Mouse (Mus musculus) c-Kit-negative CD71-positive TER-119-positive erythroid progenitor cells, embryonic 14.5 days (primary cell): ENCODE results near the gene Cd84.
"Not testable (repeated sequence)": the region's sequence is repeated elsewhere in the genome, so short reads cannot be mapped to it uniquely, and the experiment has no call there.

Source experiments
- DNase-seq: peaks from one replicate; pipeline ENCODE4 v3.0.0-alpha.2; 2013; ENCODE audit warnings: low read depth, low spot score

Gene Cd84

DNA sequence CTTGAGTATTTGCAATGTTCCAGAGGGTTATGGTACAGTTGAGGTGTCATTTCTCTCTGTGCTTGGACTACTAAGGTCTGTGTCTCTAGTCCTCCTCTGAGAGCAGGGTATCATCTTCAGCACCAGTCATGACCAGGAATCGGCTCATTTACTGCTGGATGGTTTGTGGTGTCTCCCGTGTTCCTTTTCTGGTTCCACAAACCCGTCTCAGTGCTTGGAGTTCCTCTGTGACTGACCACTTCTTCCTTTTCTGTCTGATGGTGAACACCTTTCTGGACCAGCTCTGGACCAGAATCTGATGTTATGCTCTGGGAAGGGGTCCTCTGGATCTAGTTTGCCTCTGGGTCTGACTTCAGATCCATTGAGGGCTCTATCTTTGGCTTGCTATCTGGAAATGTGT is at the start of gene Cd84:
Gene Cd84 (plus strand): TSS at position 210 of the 400 bp plus-strand sequence.
- DNase-seq: no peak

DNA sequence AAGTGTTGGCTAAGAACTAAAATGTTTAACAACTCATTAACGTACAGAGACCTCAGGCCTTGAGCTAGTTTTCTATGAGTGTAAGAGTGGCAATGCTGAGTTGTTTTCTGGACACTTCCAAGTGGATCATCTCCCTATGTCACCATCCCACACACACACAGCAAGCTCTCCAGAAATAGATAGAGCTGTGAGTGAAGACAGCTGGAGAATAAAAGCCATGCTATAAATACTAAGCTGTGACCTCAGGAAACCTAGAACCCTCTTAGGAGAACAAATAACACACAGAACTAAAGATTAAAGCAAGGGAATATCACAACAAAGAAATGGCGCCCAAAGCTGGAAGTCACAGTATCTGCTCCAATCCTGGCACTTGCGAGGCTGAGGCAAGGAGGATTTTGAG is 48.0 kb upstream of the Cd84 start:
- DNase-seq: no peak

DNA sequence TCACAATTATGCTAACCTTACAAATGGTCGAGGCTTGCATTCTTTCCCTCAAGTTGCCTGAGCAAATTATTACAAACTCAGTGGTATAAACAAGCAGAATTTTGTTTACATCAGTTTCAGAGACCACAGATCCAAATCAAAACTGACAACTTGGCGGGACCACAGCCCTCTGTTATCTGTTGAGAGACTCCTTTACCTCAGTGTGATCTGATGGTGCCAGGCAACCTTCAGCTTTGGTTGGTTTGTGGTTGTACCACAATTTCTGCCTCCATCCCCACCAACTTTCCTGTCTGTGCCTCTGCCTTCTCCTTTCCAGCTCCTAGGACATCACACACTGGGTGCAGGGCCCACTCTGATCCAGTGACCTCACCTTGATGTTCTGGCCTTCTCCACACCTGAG is 43.3 kb upstream of the Cd84 start:
- DNase-seq: no peak

- no peak for DNase-seq
Observed at GRCm38 (mm10) chr1:171797840-171798239, 41.7 kb upstream of the Cd84 start.

DNA sequence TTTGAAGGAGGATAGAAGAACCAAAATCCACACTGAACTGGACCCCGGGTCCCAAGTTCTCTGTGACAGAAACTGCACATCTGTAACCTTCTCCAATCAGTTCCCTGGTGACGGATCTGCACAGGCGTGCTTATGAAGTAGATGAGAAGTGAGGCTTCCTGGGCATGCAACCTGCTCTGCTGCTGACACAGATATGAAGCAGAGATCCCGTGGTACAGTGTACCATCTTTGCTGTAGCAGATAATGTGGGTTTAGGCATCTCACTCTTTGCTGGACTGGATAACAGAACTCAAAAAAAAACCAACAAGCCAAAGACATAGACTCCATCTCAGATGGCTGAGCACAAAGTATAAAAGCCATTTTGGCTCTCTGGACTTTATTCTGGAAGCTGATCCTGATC is 39.8 kb upstream of the Cd84 start:
- no peak for DNase-seq

- not testable (repeated sequence) for DNase-seq
Observed at GRCm38 (mm10) chr1:171811048-171811447, 28.4 kb upstream of the Cd84 start.

DNA sequence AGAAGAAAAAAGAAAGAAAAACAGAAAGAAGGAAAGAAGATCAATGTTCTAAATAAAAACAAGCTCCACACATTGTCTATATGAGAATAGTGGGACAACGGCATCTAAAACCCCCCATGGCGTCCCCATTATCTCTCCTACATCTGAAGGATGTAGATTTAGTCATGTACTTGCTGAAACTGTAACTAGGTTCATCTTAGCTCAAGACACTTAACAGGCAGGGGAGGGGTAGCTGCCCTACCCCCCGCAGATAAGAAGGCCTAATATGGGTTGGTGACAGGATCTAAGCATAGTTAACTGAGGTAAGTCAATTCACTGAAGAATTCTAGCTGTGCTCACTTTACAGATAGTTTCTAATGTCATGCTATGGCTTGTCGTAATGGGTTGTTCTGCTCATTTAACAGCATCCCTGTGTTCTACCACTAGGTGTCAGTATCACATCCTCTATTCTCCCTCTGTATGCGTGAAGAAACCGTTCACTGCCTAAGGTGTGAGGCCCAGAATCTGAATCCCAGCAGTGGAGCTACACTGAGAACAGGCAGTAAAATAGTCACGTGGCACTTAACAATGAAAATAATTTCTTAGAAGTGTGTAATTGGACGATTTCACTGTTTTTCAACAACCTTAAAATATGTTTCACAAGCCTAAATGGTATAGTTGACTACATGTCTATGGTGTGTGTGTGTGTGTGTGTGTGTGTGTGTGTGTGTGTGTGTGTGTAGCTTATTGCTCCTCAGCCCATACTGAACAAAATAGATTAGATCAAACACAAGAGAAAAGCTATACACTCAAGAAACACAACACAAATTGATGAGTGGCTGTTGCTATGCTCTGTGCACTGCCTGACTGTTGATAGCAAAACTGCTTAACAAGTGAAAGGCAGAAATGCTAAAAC is 23.7 kb upstream of the Cd84 start:
- DNase-seq: no peak

GRCm38 (mm10) chr1:171816991-171817390 is 22.5 kb upstream of the Cd84 start:
- DNase-seq: no peak

GRCm38 (mm10) chr1:171821331-171821730 is 18.2 kb upstream of the Cd84 start:
- no peak for DNase-seq

DNA sequence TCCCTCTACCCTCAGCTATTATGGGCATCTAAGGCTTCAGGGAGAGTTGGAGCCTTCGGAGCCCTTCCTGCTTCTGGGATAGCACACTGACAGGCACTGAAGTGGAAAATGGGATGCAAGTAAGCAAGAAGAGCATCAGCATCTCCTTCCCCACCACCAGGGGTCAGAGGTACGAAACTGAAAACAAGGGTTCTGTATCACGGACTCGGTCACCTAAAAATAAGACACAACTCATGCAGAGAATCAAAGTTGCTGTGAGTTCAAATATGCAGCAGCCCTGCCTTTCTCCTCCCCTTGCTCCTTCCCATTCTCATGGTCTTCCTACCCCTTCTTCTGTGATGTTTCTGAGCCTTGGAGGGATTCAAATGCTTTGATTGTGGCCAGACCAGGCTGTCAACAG is 14.0 kb upstream of the Cd84 start:
- DNase-seq: no peak

DNA sequence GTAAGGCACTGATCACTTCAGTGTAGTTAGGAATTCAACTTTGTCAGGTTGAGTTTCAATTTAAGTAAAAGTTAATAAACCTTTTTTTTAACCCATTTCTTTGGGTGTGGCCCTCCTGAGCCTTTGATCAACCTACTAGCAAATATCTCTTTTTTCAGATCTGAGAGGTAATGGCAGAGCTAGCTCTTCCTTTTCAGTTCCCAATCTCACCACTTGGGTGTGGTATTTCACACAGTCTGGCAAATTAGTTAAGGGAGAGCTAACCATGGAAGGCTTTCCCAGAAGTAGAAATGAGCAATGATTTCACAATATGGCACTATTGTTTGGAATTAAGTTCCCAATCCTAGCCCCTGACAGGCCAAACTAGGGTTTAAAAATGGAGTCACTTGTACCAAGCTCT is 13.3 kb upstream of the Cd84 start:
- DNase-seq: no peak

GRCm38 (mm10) chr1:171827674-171828073 is 11.8 kb upstream of the Cd84 start:
- no peak for DNase-seq

GRCm38 (mm10) chr1:171840450-171841023 is 1.0 kb downstream of the Cd84 start:
- no peak for DNase-seq

- no peak for DNase-seq
Observed at GRCm38 (mm10) chr1:171845035-171845754, 5.7 kb downstream of the Cd84 start.

DNA sequence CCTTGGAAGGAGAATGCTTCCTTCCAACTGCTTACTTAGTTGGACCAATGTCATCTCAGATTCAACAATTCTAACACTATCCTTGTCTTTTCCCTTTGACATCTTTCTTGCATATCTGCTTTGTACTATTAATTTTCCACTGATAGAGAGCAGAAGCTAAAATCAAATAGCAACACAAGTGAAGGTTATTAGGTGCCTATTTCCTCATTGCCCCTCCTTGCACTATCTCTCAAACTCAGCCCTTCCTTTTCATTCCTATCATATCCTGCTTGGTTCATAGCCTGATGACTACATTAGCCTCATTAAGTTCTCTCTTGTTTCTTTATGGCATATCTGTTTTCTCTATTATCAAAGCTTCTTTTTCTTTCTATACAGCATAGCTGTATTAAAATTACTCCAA is 8.7 kb downstream of the Cd84 start:
- DNase-seq: no peak

DNA sequence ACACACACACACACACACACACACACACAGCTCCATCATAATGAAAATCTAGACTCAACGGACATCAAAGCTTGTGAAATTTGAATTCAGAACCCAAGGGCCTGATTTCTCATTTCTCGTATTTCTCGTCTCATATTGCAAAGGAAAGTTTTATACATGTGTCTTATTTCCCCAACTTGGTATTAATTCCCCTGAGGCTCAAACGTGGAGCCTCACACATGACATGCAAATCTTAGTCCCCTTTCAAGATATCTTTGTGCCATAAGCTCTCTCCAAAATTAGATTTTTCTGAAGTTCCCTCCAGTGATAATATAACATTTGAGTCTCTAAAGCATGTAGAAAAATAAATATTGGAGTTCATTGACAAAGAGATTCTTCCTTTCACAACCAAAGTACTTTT is 9.3 kb downstream of the Cd84 start:
- DNase-seq: no peak

- DNase-seq: no peak
Observed at GRCm38 (mm10) chr1:171849454-171849853, 10.0 kb downstream of the Cd84 start.

DNA sequence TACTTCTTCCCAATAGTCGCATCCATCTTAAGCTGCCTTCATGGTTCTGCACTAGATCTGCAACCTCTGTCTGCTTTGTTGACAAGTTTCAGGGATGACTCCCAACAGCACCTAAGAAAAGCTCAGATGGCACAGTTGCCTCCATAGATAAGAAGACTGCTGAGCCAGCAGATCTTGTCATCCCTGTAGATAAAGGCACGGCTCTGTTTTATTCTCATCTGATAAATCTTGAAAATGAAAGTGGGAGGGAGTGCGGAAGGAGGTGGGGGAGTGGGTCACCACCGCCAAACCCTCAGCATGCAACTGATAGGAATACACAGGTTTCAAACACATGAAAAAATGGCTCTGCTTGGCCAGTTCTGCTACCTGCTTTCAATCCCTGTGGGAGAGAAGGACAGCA is 26.0 kb downstream of the Cd84 start:
- no peak for DNase-seq

DNA sequence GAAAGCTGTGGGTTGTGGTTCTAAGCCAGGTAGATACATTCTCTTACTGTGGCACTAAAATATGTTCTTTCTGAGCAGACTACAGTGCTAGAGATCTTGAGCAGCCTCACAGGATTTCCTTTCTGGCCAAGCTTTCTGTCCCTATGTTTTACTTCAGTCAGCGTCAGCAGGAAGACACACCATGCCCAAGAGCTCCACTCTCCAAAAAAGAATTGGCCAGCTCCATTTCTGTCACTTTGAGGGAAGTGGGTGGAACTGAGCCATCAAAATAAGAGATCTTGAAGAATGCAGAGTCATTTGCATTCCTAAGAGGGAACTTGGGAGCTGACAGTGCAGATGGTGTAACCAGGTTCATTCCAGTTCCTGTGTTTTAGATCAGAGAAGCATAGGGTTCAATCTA is 47.5 kb downstream of the Cd84 start:
- DNase-seq: no peak

DNA sequence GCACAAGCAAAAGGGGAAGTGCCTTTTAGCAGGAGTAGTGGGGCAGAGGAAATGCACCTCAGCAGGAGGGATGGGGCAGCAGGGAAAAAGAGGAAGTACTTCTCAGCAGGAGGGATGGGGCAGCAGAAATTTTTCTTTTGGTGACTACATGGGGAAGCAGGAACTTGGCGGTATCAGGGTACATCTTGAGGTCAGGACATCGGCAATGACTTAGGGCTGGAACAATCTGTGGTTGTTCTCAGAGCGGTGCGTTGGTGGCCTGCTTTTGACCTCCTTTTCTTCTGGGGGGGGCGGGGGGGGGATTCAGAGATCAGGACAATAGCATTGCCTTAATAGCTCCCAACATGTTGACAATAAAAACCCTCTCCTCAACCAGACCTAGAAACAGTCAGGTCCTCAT is 55.9 kb downstream of the Cd84 start, which contains the start of gene Gm10521:
Gene Gm10521 (plus strand): TSS at position 301 of the 400 bp plus-strand sequence.
- DNase-seq: not testable (repeated sequence)

- no peak for DNase-seq
Observed at GRCm38 (mm10) chr1:171904011-171904410, 64.5 kb downstream of the Cd84 start.

- DNase-seq: no peak
Observed at GRCm38 (mm10) chr1:171915638-171916458, 76.4 kb downstream of the Cd84 start.
